Mouse (Mus musculus) natural killer cell, adult 2 months (primary cell): ENCODE data around the gene Kdelr1.
"Not testable (repeated sequence)": the region's sequence is repeated elsewhere in the genome, so short reads cannot be mapped to it uniquely, and the experiment has no call there.

ENCODE experiments used
- DNase-seq, 2 experiments: peaks; one replicate each; pipeline ENCODE4 v3.0.0; 2022; ENCODE audit warnings: low spot score in 2 of 2

Gene Kdelr1

GRCm38 (mm10) chr7:45870282-45871058 is 2.1 kb upstream of the Kdelr1 start:
- peak; percentile 41 to 42 for DNase-seq

GRCm38 (mm10) chr7:45873061-45873947 is 732 bp downstream of the Kdelr1 start:
- DNase-seq, result peak; percentile 46 to 64

GRCm38 (mm10) chr7:45876895-45877294 is 4.3 kb downstream of the Kdelr1 start:
- no peak for DNase-seq

- DNase-seq, result not testable (repeated sequence)
Observed at GRCm38 (mm10) chr7:45878278-45878677, 5.7 kb downstream of the Kdelr1 start, which contains the start of gene Grin2d. Gene Grin2d, minus strand, starts transcription at chr7:45878378.

GRCm38 (mm10) chr7:45880531-45880930 is 8.0 kb downstream of the Kdelr1 start:
- no peak for DNase-seq

- no peak for DNase-seq
Observed at GRCm38 (mm10) chr7:45881011-45881410, 8.4 kb downstream of the Kdelr1 start.

- DNase-seq, result no peak
Observed at GRCm38 (mm10) chr7:45887246-45887645, 14.7 kb downstream of the Kdelr1 start.

- DNase-seq, result no peak
Observed at GRCm38 (mm10) chr7:45892651-45893050, 20.1 kb downstream of the Kdelr1 start.

- no peak for DNase-seq
Observed at GRCm38 (mm10) chr7:45895931-45896516, 23.5 kb downstream of the Kdelr1 start.

- peak; percentile 93 to 96 for DNase-seq
Observed at GRCm38 (mm10) chr7:45896517-45897257, 24.1 kb downstream of the Kdelr1 start, which contains the start of the genes Syngr4 and Tmem143. Gene Syngr4, minus strand, starts transcription at chr7:45896714. Gene Tmem143, plus strand, starts transcription at chr7:45896941.

GRCm38 (mm10) chr7:45897258-45897757 is 24.7 kb downstream of the Kdelr1 start:
- peak in 1 of 2 experiments; percentile 35 for DNase-seq

- DNase-seq, result peak; percentile 51 to 70
Observed at GRCm38 (mm10) chr7:45898125-45898524, 25.6 kb downstream of the Kdelr1 start.

GRCm38 (mm10) chr7:45901562-45901961 is 29.0 kb downstream of the Kdelr1 start:
- DNase-seq, result no peak

GRCm38 (mm10) chr7:45902481-45903002 is 30.0 kb downstream of the Kdelr1 start:
- no peak for DNase-seq

GRCm38 (mm10) chr7:45906622-45907021 is 34.0 kb downstream of the Kdelr1 start:
- DNase-seq, result no peak

GRCm38 (mm10) chr7:45908384-45908783 is 35.8 kb downstream of the Kdelr1 start:
- no peak for DNase-seq

GRCm38 (mm10) chr7:45909145-45909544 is 36.6 kb downstream of the Kdelr1 start:
- DNase-seq, result no peak

- DNase-seq, result no peak
Observed at GRCm38 (mm10) chr7:45914067-45914466, 41.5 kb downstream of the Kdelr1 start.

- DNase-seq, result no peak
Observed at GRCm38 (mm10) chr7:45915011-45915410, 42.4 kb downstream of the Kdelr1 start.

GRCm38 (mm10) chr7:45916056-45917003 is 43.8 kb downstream of the Kdelr1 start:
- DNase-seq, result peak; percentile 73 to 79
